Mouse (Mus musculus): ENCODE results near the gene Mcemp1. TPM values are rescaled to one million over a fixed set of nuclear protein-coding genes. Genes with fewer than 3 reads are reported as not detected.

Gene Mcemp1
- polyA plus RNA-seq (2017; shearing (Covaris generic)), result not detected

DNA sequence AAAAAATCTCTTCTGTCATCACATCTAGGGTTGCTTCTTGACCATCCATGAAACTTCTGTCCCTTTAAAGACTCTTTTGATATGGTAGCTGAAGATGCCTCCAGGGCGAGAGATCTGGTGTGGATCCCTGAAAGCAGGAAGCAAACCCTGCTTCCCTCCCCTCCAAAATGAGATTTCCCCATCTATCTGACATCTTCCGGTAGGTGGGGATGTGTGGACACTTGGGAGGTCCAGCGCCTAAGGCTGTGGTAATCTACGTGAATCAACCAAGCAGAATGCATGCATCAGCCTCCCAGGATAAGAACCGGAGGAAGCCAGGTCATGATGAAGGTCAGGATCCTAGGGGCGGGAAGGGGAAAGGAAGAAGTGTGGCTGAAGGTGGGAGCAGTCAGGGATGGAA lies at the start of gene Mcemp1:
Gene Mcemp1, plus strand, starts transcription at position 248 of the 400 bp plus-strand sequence.

DNA sequence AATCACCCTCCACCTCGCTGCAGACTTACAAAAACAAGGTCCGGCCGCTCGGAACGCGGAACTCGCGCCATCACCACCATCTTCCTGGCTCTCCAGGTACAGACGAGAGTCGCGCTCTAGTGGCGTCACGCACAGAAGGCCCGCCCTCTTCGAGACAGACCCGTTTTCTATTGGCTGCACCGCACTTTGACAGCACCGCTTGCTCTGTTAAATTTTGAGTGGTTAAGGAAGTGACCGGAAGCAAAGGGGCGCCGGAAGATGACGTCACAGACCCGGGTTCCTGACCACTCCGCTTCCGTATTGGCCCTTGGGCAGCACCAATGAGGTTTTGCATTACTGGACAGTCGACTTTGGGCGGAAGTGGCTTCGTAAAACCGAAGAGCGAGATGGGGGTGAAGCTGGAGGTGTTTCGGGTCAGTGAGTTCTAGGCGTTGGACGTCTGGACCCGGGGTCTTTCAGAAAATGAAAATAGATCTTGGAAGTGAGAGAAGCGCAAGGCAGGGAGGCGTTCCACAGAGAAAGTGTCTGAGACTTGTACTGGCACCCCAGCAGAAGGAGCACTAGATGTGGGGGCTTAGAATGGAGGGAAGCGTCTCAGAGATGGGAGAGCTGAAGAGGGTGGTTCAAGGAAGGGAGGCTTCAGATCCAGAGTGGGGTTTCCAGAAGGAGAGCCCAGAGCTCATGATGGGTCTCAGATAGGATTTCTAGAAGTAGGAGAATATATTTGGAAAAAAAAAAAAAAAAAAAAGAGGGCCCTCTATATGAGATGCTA lies 44.2 kb upstream of the Mcemp1 start, which contains the start of the genes Xab2 and Pet100:
Gene Xab2, minus strand, starts transcription at position 118 of the 772 bp plus-strand sequence.
Gene Pet100, plus strand, starts transcription at position 350 of the 772 bp plus-strand sequence.

DNA sequence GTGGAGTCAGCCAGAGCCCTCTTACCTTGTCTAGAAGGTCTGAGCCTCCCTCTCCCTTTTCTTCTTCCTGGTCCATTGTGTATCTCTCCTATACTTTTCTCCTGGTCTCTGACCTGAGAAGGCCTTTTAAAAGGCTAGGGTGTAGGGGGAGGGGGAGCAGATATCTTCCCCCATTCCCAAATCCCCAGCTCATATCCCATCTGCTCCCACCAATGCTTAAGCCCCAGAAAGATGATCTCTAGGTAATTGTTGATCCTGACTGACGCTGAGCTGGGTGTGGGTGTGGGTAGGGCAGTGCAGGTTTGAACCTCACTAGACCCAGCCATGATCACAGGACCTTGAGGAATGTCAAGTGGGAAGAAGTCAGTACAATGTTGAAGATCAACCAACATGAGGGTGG lies 40.1 kb upstream of the Mcemp1 start, which contains the start of gene Pcp2:
Gene Pcp2, minus strand, starts transcription at position 101 of the 400 bp plus-strand sequence.

DNA sequence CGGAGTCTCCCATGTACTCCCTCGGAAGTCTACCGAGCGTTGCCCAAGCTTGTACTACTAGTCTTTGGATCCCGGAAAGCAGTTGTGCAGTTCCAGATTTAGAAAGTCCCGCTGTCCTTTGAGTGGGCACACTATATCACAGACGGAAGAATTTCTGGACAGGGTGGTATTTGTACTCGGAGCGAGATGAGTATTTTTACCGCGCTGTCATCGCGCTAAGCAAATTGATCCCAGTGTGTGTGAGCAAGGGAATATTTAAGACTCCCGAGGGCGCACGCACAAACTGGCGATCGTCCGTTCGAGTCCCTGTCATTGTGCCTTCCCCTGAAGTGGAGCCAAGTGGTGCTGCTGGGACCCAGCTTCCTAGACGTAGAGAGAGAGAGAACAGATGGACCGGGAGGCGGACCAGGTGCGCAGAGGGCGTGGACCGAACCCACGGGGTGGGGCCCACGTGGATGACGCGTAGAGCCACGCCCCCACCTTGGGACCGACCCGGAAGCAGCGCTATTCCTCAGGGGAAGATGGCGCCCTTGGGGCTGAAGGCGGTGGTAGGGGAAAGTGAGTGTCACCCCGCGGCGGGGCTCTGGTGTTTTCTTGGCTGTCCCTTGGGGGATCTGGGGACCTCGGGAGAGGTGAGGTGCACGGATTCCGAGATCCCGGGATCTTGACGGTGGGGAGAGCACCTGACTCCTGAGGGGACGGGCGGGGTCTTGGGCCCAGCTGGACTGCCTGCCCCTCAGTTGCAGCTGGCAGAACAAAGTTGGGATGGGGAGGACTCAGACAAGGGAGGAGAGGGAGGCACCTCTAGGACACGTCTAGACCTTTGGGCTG lies 34.7 kb upstream of the Mcemp1 start, which contains the start of gene Stxbp2:
Gene Stxbp2, plus strand, starts transcription at position 309 of the 831 bp plus-strand sequence.

DNA sequence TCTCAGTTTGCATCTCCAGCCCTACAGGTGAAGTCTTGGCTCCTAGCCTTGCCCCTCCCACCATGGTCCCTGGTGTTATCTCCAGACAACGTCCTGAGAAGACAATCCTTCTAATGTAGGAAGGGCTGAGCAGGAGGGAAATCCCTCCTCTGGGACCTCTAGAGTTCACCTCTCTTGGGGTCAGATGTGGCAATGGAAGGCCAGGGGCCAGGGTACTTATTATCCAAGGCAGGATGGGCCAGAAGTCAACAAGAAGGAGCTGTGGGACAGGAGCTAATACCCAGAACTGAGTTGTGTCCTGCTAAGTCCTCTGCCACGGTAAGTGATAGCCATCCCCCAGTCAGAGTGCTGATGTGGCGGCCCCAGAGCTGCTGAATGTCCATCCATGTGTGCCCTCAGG lies 10.0 kb upstream of the Mcemp1 start, which contains the start of gene Retn:
Gene Retn, plus strand, starts transcription at position 245 of the 400 bp plus-strand sequence.

DNA sequence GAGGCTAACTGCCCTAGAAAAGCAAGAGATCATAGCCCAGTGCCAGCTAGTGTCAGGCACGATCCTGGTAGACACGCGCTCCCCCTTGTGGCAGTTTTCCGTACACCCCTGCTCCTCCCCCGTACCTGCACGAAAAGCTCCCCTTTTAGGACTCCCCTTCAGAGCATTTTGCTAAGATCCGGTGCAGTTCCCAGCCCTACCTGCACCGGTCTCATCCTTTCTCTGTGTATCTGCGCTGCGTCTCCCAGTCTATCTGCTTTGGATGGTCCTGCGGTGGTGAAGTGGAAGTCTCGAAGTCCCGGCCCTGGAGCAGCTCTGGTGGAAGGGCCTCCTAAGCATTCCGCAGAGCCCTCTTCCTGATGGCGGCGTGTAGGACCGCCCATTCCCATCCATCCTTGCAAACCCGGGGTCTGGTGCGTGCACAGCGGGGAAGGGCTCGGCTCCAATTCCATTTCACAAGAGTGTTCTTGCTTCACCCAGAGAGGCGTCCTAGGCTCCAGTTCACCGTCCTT lies 6.5 kb downstream of the Mcemp1 start, which contains the start of gene Fcor:
Gene Fcor, minus strand, starts transcription at position 383 of the 512 bp plus-strand sequence.

DNA sequence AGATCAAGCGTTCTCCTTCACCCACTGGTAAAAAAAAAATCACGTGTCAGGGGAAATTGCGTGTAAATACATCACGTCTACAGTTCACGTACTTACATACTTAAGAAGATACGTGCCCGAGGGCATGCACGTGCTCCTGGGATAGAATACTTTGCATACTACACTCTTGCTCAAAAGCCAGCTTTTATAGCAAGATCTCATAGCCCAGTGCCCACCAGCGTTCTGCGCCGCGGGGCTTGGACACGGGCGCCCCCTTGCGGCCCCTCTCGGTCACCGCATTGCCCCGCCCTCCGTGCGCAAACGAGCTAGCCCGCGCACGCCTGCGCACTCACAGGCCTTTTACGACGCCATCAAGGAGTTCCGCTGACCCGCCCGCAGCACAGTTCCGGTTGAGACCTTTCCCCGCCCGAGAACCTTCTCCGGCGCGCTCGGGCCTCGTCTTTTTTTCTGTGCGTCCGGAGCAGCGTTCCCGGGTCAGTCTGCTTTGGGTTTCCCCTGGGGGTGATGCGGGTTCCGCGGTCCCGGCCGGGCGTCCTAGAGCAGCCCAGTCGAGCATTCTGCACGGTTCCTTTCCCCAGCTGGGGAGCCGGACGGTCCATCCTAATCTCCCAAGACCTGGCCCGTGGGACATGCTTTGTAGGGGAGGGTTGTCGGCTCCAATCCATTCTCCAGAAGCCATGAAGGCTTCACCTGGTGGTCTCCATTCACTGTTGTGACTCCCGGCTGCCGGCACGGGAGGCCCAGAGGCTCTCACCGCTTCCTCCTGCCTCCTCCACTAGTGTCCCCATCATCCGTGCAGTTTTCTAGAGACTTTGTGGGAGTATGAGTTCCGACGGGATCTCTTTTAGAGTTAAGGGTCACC lies 10.8 kb downstream of the Mcemp1 start, which contains the start of gene Trappc5:
Gene Trappc5, plus strand, starts transcription at position 169 of the 862 bp plus-strand sequence.

DNA sequence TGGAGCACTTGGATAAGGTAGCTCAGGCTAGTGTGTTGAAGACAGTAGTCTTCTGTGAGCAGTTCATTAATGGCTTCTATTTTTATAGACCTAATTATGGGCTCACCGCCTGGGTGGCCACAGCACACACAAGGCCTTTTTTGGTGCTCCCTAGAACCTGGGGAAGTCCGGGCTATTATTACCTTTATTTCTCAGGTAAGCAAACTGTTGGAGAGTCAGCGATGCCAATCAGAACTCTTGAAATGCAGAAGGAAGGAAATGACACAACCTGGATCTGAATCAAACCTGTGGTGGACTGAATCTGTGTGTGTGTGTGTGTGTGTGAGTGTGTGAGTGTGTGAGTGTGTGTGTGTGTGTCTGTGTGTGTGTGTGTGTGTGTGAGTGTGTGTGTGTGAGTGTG lies 28.6 kb downstream of the Mcemp1 start, which contains the start of gene Fcer2a:
Gene Fcer2a, minus strand, starts transcription at position 55 of the 400 bp plus-strand sequence.

Other genes starting within 250 kb of the Mcemp1 start
- 2.1 TPM for gene Pex11g, start 198.1 kb upstream of the Mcemp1 start, polyA plus RNA-seq (2017; shearing (Covaris generic))
- gene Tex45, start 194.9 kb upstream of the Mcemp1 start, polyA plus RNA-seq (2017; shearing (Covaris generic)), result not detected
- 1.9 TPM for gene Zfp358, start 172.6 kb upstream of the Mcemp1 start, polyA plus RNA-seq (2017; shearing (Covaris generic))
- gene Mcoln1, start 165.3 kb upstream of the Mcemp1 start, polyA plus RNA-seq (2017; shearing (Covaris generic)), result 87.3 TPM
- gene Pnpla6, start 150.4 kb upstream of the Mcemp1 start, polyA plus RNA-seq (2017; shearing (Covaris generic)), result 29.0 TPM
- not detected for gene C330021F23Rik, start 97.8 kb upstream of the Mcemp1 start, polyA plus RNA-seq (2017; shearing (Covaris generic))
- 0.44 TPM for gene Camsap3, start 78.5 kb upstream of the Mcemp1 start, polyA plus RNA-seq (2017; shearing (Covaris generic))
- gene Xab2, start 44.4 kb upstream of the Mcemp1 start, polyA plus RNA-seq (2017; shearing (Covaris generic)), result 102 TPM
- gene Pet100, start 44.2 kb upstream of the Mcemp1 start, polyA plus RNA-seq (2017; shearing (Covaris generic)), result 68.8 TPM
- not detected for gene Pcp2, start 40.2 kb upstream of the Mcemp1 start, polyA plus RNA-seq (2017; shearing (Covaris generic))
- gene Stxbp2, start 34.8 kb upstream of the Mcemp1 start, polyA plus RNA-seq (2017; shearing (Covaris generic)), result 160 TPM
- gene Retn, start 10.0 kb upstream of the Mcemp1 start, polyA plus RNA-seq (2017; shearing (Covaris generic)), result not detected
- gene Fcor, start 6.6 kb downstream of the Mcemp1 start, polyA plus RNA-seq (2017; shearing (Covaris generic)), result not detected
- 17.5 TPM for gene Trappc5, start 10.5 kb downstream of the Mcemp1 start, polyA plus RNA-seq (2017; shearing (Covaris generic))
- not detected for gene Fcer2a, start 28.4 kb downstream of the Mcemp1 start, polyA plus RNA-seq (2017; shearing (Covaris generic))
- not detected for gene Clec4g, start 54.9 kb downstream of the Mcemp1 start, polyA plus RNA-seq (2017; shearing (Covaris generic))
- gene Cd209a, start 83.2 kb downstream of the Mcemp1 start, polyA plus RNA-seq (2017; shearing (Covaris generic)), result 0.34 TPM
- not detected for gene Cd209e, start 188.6 kb downstream of the Mcemp1 start, polyA plus RNA-seq (2017; shearing (Covaris generic))
- gene Cd209d, start 212.8 kb downstream of the Mcemp1 start, polyA plus RNA-seq (2017; shearing (Covaris generic)), result not detected

Data from effector memory CD4-positive, alpha-beta T cell, adult 5 months (primary cell).